Mouse (Mus musculus) kidney, postnatal 10 days (tissue): ENCODE results near the gene Cldn19.

Experiments
- DNase-seq: peaks from one replicate; pipeline ENCODE4 v3.0.0; 2021; ENCODE audit warnings: mixed read lengths

Gene Cldn19

GRCm38 (mm10) chr4:119255351-119255750, at the start of gene Cldn19:
TSS of gene Cldn19 (plus strand) at chr4:119255414.
- peak; percentile 49 for DNase-seq

DNA sequence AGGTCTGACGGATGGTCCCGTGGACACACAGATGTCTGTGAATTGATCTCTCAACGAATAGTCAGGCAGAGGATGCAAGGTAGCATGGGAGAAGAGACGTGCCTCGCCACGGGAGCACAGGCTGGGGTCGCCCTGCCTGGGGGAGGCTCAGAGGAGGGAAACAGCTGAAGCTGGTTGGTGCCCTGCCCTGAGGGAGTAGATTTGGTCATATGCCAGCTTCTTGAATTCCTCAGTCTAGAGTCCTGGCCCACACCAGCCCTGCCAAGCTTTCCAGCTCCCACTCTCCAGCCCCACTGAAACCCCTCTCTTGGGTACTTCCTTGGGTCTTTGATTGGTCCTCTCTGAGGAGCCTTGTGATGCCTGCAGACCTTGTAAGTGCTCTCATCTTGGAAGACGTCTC, 38.5 kb upstream of the Cldn19 start:
- DNase-seq: no peak

DNA sequence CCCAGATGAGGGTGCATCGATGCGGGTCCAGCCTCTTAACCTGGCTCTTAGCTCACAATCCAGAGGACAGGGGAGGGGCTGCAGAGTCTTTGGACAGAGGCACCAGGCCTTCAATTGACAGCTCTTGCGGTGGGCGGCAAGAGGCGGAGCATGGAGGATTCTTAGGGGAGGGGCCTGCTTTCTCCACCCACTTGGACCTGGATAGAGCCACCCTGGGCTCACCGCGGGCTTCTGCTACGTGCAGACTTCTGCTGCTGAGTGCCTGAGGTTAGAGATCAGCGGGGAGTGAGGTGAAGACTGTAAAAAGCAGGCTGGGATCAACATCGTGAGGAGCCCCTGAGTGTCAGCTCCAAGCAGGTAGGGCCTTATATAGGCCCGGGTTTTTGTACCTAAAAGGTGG, 37.0 kb upstream of the Cldn19 start, which contains the start of gene Tmem269:
Gene Tmem269, minus strand, starts transcription at position 49 of the 400 bp plus-strand sequence.
- DNase-seq: peak; percentile 30

DNA sequence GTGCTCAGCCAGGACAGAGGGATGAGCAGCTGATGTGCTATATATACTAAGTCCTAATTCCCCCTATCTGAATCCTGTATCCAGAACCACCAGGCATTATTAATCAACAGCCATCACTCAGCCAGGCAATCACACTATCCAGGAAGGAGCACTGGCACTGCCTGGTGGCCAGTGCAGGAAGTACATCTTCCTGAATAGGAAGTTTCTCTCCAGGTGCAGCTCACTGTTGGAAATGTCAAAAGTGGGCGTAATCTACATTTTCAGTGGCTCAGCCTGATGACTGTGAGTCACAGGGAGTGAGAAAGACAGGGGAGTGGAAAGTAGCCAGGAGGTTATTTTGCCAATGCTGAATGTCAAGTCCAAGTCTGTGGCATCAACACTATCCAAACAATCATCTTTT, 31.5 kb upstream of the Cldn19 start:
- peak; percentile 50 for DNase-seq

GRCm38 (mm10) chr4:119224534-119224933, 30.7 kb upstream of the Cldn19 start:
- DNase-seq: no peak

GRCm38 (mm10) chr4:119225719-119226118, 29.5 kb upstream of the Cldn19 start:
- no peak for DNase-seq

DNA sequence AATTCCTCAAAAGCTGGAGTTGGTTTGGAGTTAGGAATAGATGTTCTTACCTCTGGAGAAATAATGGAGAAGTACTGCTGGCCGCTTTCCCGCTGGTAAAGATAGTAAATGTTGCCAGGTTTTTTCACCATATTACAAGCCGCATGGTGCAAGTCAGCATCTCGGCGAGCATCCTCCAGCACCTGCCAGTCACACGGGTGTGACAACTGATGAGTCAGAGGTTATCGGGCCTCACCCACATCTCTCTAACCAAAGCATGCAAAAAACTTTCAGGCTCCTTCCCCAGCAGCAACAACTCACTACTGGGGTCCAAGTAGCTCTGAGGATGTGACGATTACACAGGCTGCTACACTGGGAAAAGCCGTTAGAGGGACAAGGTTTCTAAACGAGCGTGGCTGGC, 28.5 kb upstream of the Cldn19 start:
- no peak for DNase-seq

- DNase-seq: peak; percentile 100
Measured at GRCm38 (mm10) chr4:119232410-119233255, 22.6 kb upstream of the Cldn19 start, which contains the start of the genes AU022252 and P3h1. TSS of gene AU022252 (minus strand) at chr4:119232712. TSS of gene P3h1 (plus strand) at chr4:119232915.

- peak; percentile 67 for DNase-seq
Measured at GRCm38 (mm10) chr4:119233256-119233901, 21.8 kb upstream of the Cldn19 start.

GRCm38 (mm10) chr4:119234348-119234747, 20.9 kb upstream of the Cldn19 start:
- no peak for DNase-seq

DNA sequence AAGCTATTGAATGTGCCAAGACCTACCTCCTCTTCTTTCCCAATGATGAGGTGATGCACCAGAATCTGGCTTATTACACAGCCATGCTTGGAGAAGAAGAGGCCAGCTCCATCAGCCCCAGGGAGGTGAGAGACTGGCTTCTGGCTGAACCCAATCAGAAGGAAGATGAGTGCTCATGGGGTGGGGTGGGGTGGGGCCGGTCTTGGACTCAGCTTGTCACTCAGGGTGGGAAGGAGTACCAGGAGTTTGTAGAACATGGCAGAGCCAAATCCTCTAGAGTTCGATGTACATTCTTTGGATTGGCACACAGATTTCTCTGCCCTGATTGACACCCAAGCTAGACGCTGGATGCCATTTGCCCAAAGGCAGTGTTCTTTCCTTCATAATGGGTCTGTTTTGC, 16.6 kb upstream of the Cldn19 start:
- no peak for DNase-seq

DNA sequence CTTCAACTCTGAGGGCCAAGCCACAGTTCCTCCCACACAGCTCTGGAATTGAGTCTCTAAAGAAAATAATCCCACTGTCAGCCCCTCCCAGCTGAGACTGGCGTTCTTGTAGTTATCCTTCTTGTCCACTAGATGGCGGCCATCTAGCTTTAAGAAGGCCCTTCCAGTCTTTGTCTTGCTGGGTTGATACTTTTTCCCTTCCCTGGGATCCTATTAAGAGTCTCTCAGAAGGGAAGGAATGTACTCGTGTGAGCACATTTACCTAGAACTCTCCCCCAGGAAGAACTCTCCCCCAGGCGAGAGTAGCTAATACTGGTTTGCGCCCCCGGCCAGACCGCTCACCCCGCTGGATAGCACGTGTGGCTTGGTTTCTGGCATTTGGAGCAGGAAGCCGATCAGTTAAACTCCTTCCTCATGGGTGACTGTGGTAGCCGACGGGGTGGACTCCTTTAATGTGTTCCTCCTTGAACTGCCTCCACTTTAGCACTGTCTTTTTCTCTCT, 16.0 kb upstream of the Cldn19 start:
- DNase-seq: peak; percentile 46

- DNase-seq: peak; percentile 56
Measured at GRCm38 (mm10) chr4:119241664-119242063, 13.6 kb upstream of the Cldn19 start.

- DNase-seq: no peak
Measured at GRCm38 (mm10) chr4:119242571-119242970, 12.6 kb upstream of the Cldn19 start.

GRCm38 (mm10) chr4:119244468-119245240, 10.6 kb upstream of the Cldn19 start:
- no peak for DNase-seq

DNA sequence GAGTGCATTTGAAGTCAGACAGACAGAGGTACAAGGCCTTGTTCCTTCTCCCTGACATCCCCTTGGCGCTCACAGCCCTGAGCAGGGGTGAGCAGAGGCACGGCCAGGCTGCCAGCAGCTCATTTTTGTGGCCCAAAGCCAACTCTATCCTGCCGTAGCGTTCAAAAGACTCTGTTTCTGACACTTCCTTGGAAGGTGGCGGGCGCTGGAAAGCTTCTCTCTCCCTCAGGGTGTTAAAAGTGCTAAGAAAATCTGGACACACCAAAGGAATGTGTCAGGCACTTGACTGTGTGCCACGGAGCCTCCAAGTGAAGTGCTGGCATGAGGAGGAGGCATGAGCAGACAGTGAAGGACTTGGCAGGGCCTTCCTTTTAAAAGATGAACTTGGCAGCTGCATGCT, 9.7 kb upstream of the Cldn19 start:
- peak; percentile 37 for DNase-seq

- DNase-seq: no peak
Measured at GRCm38 (mm10) chr4:119245961-119246360, 9.3 kb upstream of the Cldn19 start.

DNA sequence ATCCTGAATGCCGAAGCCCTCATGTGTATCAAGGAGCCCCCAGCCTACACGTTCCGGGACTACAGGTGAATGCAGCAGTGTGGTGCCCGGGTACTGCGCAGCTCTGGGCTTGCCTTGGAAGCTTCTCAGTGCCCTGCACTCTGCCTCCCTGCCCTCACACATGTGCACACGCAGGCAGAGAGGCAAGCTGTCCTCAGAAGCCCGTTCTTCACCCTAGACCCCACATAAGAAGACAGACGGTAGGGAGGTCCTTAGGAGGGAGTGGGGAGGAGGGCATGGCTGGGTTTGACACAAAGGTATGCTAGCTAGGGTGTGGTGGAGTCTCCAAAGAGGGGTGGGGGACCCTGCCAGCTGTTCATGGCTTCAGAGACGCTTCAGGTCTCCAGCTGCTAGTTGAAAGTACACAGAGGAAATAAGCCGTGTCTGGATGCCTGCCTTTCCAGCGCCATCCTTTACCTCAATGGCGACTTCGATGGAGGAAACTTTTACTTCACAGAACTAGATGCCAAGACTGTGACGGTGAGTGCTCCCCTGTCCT, 8.5 kb upstream of the Cldn19 start:
- no peak for DNase-seq

DNA sequence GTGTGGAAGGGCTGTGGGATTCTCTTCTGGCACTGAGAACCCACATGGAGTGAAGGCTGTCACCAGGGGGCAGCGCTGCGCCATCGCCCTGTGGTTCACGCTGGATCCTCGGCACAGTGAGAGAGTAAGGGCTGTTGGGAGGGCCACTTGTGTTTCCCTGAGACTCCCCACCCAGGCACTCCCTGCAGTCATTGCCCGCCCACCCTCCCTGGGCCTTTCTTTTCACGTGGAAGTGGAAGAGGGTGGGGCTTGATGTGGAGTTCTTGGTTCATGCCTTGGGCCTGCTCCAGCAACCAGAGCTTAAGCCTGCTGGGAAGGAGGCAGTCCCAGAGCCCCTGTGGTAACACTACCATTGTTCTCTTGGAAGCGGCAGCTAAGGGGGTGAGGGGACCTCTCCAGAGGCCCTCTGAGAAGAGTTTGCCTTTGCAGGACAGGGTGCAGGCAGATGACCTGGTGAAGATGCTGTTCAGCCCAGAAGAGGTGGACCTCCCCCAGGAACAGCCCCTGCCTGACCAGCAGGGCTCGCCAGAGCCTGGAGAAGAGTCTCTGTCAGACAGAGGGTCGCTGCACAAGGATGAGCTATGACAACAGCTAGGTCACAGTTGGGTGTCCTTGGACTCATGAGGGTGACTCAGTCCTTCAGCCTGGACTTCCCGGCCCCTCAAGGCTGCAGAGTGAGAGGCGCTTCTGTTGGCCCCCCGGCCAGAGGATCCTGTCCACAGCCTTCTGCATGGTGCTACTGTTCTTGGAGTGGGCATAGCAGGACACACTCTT, 7.6 kb upstream of the Cldn19 start:
- DNase-seq: peak; percentile 91

- DNase-seq: peak; percentile 73
Measured at GRCm38 (mm10) chr4:119248407-119248965, 6.7 kb upstream of the Cldn19 start.

DNA sequence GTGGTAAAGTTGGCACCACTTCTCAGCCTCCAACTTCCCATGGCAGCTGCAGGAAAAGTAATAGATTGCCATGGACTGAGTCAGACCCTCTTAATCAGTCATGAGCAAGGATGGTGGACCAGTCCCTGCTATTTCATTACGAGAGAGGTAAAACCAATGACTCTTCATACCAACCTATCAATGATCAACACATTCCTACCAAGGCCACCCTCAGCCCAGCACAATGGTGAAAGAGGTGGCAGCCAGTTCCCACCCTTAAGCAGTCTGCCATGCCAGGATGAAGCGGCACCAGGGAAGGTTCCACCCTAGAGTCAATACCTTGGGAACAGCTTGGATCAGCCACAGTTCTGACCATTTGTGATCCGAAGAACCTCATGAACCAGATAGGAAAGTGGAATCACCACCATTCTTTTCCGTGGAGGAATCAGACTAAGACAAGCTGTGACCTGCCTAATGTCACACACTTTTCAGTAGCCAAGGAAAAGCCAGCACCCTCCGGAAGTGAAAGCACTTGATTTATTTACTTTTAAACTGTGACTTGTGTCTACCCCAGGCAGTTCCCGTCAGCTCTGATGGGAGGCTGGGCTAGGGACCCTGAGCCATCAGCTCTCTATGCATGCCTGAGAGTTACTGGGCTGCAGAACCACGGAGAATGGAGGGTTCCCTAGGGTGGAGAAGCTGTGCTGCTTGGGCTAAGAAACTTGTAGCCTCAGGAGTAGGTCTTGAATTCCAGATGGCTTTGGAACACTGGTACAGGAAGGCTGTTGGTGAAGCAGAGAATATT, 3.0 kb upstream of the Cldn19 start:
- peak; percentile 40 for DNase-seq
